Mouse (Mus musculus) heart, embryonic 14.5 days (tissue): ENCODE measurements around the gene Hdac1. TPM values are rescaled to one million over a fixed set of nuclear protein-coding genes. Genes with fewer than 3 reads are reported as not detected.

Experiments
- ATAC-seq: fragments of 200-750 bp; cut with Nextera tagmentation; 2 replicates; pipeline ENCODE4 v1.8.0; 2017; ENCODE audit warnings: low read depth, moderate TSS enrichment; ENCODE audit not compliant: insufficient number of reproducible peaks, insufficient read depth, low FRiP score
- H3K27ac ChIP-seq, 2 experiments: fragments of 200-500 bp in 1 of 2; fragments of 300-500 bp in 1 of 2; sonication (generic) in 1 of 2; replicated peaks in 1 of 2; 2 replicates each; pipeline ENCODE4 v1.5.1; 2012 to 2014; ENCODE audit warnings: low read depth in 2 of 2, low read length in 2 of 2, control low read depth in 1 of 2, mild to moderate bottlenecking in 1 of 2, mixed read lengths in 1 of 2; ENCODE audit not compliant: control insufficient read depth in 1 of 2, insufficient read depth in 1 of 2
- H3K27me3 ChIP-seq: fragments of 300-500 bp; sonication (generic); 2 replicates; pipeline ENCODE4 v1.6.1; 2014; ENCODE audit warnings: mild to moderate bottlenecking, low read length, control low read depth; ENCODE audit not compliant: control insufficient read depth, insufficient read depth
- H3K36me3 ChIP-seq: fragments of 300-500 bp; sonication (generic); 2 replicates; pipeline ENCODE4 v1.6.1; 2014; ENCODE audit warnings: mild to moderate bottlenecking, control low read depth, low read length, mixed read lengths; ENCODE audit not compliant: control insufficient read depth, insufficient read depth
- H3K4me1 ChIP-seq, 2 experiments: fragments of 200-500 bp in 1 of 2; fragments of 300-500 bp in 1 of 2; sonication (generic) in 1 of 2; 2 replicates each; pipeline ENCODE4 v1.6.1; 2012 to 2014; ENCODE audit warnings: low read length in 2 of 2, control low read depth in 1 of 2, mixed read lengths in 1 of 2; ENCODE audit not compliant: control insufficient read depth in 2 of 2, insufficient read depth in 2 of 2
- H3K4me2 ChIP-seq: fragments of 300-500 bp; sonication (generic); 2 replicates; pipeline ENCODE4 v1.6.1; 2014; ENCODE audit warnings: mild to moderate bottlenecking, low read length
- H3K4me3 ChIP-seq, 2 experiments: fragments of 200-500 bp in 1 of 2; fragments of 300-500 bp in 1 of 2; sonication (generic) in 1 of 2; 2 replicates each; pipeline ENCODE4 v1.5.1; 2012 to 2014; ENCODE audit warnings: low read length in 2 of 2, mild to moderate bottlenecking in 2 of 2, control low read depth in 1 of 2, low read depth in 1 of 2, moderate library complexity in 1 of 2; ENCODE audit not compliant: control insufficient read depth in 1 of 2, insufficient read depth in 1 of 2
- H3K9ac ChIP-seq: fragments of 300-500 bp; sonication (generic); 2 replicates; pipeline ENCODE4 v1.6.1; 2014; ENCODE audit warnings: mild to moderate bottlenecking, low read length
- H3K9me3 ChIP-seq: fragments of 300-500 bp; sonication (generic); 2 replicates; pipeline ENCODE4 v1.6.1; 2016; ENCODE audit warnings: low read length, control low read depth; ENCODE audit not compliant: control insufficient read depth
- WGBS: fragments of 180-500 bp; shearing (Covaris S2); extraction: QIAGEN DNeasy Blood & Tissue Kit; methylation state at CpG from one replicate; pipeline ENCODE4 v1.1.7; 2014; 5-methylcytosine and 5-hydroxymethylcytosine counted together
- polyA plus RNA-seq: library from polyadenylated mRNA; unstranded; fragments of >200 nt; fragmentation: Nextera tagmentation; extraction: Ambion mirVana; gene quantifications from 2 replicates; pipeline ENCODE4 v1.2.1, GENCODE M21; 2014

Hdac1 gene
- polyA plus RNA-seq, 1 experiment from 2014 or later = 124 TPM

DNA sequence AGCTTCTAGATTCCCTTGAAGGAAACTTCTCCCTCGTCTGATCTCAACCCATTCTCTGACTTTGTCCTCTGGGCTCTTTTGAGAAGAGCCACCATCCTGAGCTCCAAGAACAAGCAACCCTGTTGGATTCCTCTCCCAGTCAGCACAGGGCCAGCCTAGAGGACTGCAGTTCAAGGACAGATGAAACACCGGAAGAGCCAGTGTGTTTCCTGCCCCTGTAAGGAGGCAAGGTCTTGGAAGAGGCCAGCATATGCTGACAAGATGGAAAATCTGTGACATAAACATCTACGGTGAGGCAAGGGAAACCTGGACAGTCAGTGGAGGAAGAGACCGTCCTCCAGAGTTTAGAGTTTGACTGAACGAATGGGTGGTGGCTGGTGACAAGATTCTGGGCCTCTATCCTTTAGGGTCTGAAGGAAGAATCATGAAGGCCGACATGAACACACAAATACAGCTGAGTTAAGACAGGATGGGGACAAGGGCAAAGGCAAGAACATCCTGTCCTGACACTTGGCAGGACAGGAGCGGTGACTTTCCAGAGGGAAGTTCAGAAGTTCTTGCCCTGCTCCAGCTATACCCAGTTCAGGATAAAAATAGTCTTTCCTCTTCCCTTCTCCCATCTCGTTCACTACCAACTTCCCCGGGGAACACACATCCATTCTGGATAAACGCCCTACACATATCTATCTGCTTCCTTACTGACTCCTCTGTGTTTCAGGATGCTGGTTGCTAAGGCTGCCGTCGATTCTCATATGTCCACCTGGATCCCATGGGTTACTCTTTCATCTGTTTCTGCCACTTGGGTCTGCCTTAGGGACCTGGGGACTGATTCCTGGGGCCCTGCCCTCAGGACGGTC lies 30.0 kb upstream of the Hdac1 start:
- H3K27ac ChIP-seq = peak overlapping the region in 1 of 2 experiments; percentile 27; a peak in 1 of 4 replicates
- no peak overlapping the region for H3K4me3 ChIP-seq
- no peaks in the 10 kb centered on the region for H3K9me3 ChIP-seq
- whole genome bisulfite sequencing = 56% methylated on average over 13 of the region's 13 CpGs
- no peak overlapping the region for H3K4me2 ChIP-seq
- H3K27me3 ChIP-seq = no peaks in the 10 kb centered on the region
- peaks cover 0 to 14% of the 10 kb centered on the region in 2 experiments; a peak in 3 of 4 replicates for H3K4me1 ChIP-seq
- no peaks in the 10 kb centered on the region for H3K36me3 ChIP-seq
- H3K9ac ChIP-seq = no peak overlapping the region
- ATAC-seq = no peak

DNA sequence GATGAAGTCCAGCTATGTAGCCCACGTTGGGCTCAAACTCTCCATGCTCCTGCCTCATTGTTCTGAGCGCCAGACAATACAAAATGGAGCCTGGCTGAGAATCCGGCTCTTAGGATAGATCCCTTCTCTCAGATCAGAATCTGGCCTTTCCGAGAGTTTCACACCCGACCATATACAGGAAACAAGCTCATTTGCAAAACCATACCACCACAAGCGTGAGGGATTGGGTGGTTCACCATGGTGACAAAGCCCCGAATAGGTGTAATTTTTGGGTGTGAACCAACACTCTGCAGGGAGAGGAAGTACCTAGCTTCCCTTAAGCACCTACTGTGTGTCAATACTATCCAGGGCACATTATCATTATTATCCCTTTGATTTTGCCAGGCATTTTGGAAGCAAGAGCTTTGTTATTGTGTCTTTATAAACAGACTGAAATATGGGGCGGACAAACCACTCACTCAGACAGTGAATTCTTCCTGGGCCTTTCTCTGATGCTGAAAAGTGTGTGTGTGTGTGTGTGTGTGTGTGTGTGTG lies 29.1 kb upstream of the Hdac1 start:
- Histone ChIP-seq H3K4me3 (no peak overlapping the region), H3K4me1 (peaks cover 0 to 12% of the 10 kb centered on the region in 2 experiments; a peak in 3 of 4 replicates), H3K9ac (no peak overlapping the region), H3K4me2 (no peak overlapping the region), H3K27ac (no peak overlapping the region), H3K36me3 (no peaks in the 10 kb centered on the region), H3K9me3 (no peaks in the 10 kb centered on the region), H3K27me3 (no peaks in the 10 kb centered on the region)
- no peak for ATAC-seq
- WGBS = 74% methylated on average over 8 of the region's 8 CpGs

DNA sequence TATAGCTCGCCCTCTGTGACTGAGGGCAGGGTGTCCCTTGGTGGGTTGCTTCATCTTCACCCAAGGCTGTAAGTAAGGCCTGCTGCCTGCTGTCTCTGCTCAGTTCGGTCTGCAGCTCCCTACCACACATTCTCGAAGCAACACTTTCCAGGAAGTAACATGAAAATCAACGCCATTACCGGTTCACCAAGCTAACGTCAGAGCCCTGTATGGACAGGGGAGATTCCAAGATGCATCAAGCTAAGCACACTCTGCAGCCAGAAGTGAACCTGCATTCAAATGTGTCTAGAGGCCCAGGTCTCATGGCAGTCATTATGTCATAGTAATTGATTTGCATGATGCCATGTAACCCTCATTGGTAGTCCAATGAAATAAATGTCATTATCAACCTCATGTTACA lies 27.5 kb upstream of the Hdac1 start:
- Histone ChIP-seq H3K4me2 (no peak overlapping the region), H3K27ac (no peak overlapping the region), H3K27me3 (no peaks in the 10 kb centered on the region), H3K4me3 (no peak overlapping the region), H3K9ac (no peak overlapping the region), H3K4me1 (peaks cover 0 to 7% of the 10 kb centered on the region in 2 experiments; a peak in 3 of 4 replicates), H3K9me3 (no peaks in the 10 kb centered on the region), H3K36me3 (no peaks in the 10 kb centered on the region)
- no peak for ATAC-seq
- 85% methylated on average over 6 of the region's 6 CpGs for WGBS

DNA sequence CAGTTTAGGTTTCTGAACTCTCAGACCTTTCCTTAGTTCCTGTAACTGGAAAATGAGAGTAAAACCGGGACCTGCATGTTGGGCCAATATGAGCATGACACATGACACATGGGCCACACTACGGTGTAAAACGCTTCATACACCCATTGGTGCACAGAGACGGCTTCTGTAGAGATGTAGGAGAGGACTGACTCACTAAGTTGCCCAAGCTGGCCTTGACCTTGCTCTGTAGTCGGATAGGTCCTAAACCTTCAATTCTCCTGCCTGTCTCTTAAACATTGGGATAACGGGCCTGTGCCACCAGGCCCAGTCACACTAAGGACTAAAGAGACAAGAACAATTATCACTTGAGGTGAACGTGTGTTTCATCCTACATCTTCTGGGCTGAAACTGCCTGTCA lies 25.9 kb upstream of the Hdac1 start:
- no peak overlapping the region for H3K9ac ChIP-seq
- H3K27me3 ChIP-seq = no peaks in the 10 kb centered on the region
- peaks cover 0 to 6% of the 10 kb centered on the region in 2 experiments; a peak in 1 of 4 replicates for H3K4me1 ChIP-seq
- H3K4me3 ChIP-seq = no peak overlapping the region
- H3K27ac ChIP-seq = no peak overlapping the region
- no peak overlapping the region for H3K4me2 ChIP-seq
- no peaks in the 10 kb centered on the region for H3K9me3 ChIP-seq
- H3K36me3 ChIP-seq = no peaks in the 10 kb centered on the region
- WGBS = 87% methylated on average over 7 of the region's 7 CpGs
- ATAC-seq = no peak

DNA sequence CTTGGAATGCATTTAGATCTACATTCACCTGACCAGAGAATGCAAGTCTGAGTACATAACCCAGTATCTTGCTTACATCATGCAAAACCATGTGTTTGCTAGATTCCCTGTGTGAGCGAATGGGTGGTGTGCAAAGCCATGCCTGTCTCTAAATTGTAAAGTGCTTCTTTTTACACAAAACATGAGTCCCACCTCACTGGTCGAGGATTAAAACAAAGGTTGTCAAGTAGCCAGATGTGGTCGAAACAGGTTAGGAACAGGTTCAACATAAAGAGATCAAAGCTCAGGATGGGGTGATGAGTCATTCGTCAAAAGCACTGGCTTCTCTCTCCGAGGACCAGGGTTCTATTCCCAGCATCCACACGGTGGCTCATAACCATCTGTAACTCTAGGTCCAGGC lies 22.6 kb upstream of the Hdac1 start:
- Histone ChIP-seq H3K4me3 (no peak overlapping the region), H3K27me3 (no peaks in the 10 kb centered on the region), H3K9me3 (no peaks in the 10 kb centered on the region), H3K4me1 (no peaks in the 10 kb centered on the region), H3K4me2 (no peak overlapping the region), H3K36me3 (no peaks in the 10 kb centered on the region), H3K9ac (no peak overlapping the region), H3K27ac (no peak overlapping the region)
- ATAC-seq = no peak
- 75% methylated on average over 6 of the region's 6 CpGs for WGBS

DNA sequence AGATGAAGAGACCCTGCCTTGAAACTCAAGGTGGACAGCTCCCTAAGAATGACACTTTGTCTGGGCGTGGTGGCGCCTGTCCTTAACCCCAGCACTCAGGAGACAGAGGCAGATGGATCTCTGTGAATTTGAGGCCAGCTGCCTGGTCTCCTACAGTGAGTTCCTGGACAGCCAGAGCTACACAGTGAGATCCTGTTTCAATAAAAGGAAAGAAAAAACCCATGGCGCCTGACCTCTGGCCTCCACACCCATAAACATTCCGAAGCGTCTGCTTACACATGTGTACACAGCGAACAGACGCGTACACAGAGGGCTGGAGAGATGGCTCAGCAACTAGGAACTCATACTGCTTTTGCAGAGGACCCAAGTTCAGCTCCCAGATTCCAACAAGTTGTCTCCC lies 21.2 kb upstream of the Hdac1 start:
- Histone ChIP-seq H3K4me1 (no peaks in the 10 kb centered on the region), H3K4me3 (no peak overlapping the region), H3K9me3 (no peaks in the 10 kb centered on the region), H3K4me2 (no peak overlapping the region), H3K27ac (no peak overlapping the region), H3K9ac (no peak overlapping the region), H3K27me3 (no peaks in the 10 kb centered on the region), H3K36me3 (no peaks in the 10 kb centered on the region)
- no peak for ATAC-seq
- 76% methylated on average over 8 of the region's 8 CpGs for WGBS

DNA sequence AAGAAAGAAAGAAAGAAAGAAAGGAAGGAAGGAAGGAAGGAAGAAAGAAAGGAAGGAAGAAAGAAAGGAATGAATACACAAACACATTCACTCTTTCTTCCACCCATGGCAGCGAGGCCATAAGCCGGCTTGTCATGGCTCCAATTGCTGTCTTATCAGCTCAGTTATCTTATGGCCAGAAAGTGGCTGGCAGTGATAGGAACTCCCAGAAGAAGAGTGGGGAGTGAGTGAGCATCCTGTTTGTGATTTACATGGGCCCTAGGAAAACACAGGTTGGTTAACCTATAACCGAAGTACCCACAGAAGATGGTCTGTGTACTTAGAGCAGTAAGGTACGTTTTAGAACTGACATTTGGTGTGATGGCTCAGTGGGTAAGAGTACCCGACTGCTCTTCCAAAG lies 18.7 kb upstream of the Hdac1 start:
- no peak overlapping the region for H3K27ac ChIP-seq
- no peaks in the 10 kb centered on the region for H3K9me3 ChIP-seq
- WGBS = 68% methylated on average over 5 of the region's 5 CpGs
- no peaks in the 10 kb centered on the region for H3K36me3 ChIP-seq
- H3K27me3 ChIP-seq = no peaks in the 10 kb centered on the region
- no peak overlapping the region for H3K9ac ChIP-seq
- no peak for ATAC-seq
- H3K4me3 ChIP-seq = no peak overlapping the region
- H3K4me2 ChIP-seq = no peak overlapping the region
- H3K4me1 ChIP-seq = peaks cover 6 to 9% of the 10 kb centered on the region in 2 experiments; a peak in 3 of 4 replicates
